Mouse (Mus musculus) limb, embryonic 12.5 days (tissue): Measurements from ENCODE around the gene Zfp777. TPM values are rescaled to one million over a fixed set of nuclear protein-coding genes. Genes with fewer than 3 reads are reported as not detected.

Experiments used
- ATAC-seq: fragments of 200-750 bp; cut with Nextera tagmentation; 2 replicates; pipeline ENCODE4 v1.8.0; 2017; ENCODE audit warnings: low read depth, moderate TSS enrichment; ENCODE audit not compliant: insufficient number of reproducible peaks, insufficient read depth, low FRiP score, low TSS enrichment
- H3K27ac ChIP-seq: fragments of 300-500 bp; sonication (generic); 2 replicates; pipeline ENCODE4 v1.5.1; 2016; ENCODE audit warnings: mild to moderate bottlenecking, moderate library complexity
- H3K27me3 ChIP-seq: fragments of 300-500 bp; sonication (generic); 2 replicates; pipeline ENCODE4 v1.6.1; 2016; ENCODE audit warnings: mild to moderate bottlenecking, moderate library complexity
- H3K36me3 ChIP-seq: fragments of 300-500 bp; sonication (generic); 2 replicates; pipeline ENCODE4 v1.6.1; 2016; ENCODE audit warnings: mild to moderate bottlenecking, moderate library complexity
- H3K4me1 ChIP-seq: fragments of 300-500 bp; sonication (generic); replicated peaks from 2 replicates; pipeline ENCODE4 v1.6.1; 2016
- H3K4me2 ChIP-seq: fragments of 300-500 bp; sonication (generic); 2 replicates; pipeline ENCODE4 v1.6.1; 2016; ENCODE audit warnings: mild to moderate bottlenecking, moderate library complexity
- H3K4me3 ChIP-seq: fragments of 300-500 bp; sonication (generic); replicated peaks from 2 replicates; pipeline ENCODE4 v1.5.1; 2016; ENCODE audit warnings: mild to moderate bottlenecking
- H3K9ac ChIP-seq: fragments of 300-500 bp; sonication (generic); replicated peaks from 2 replicates; pipeline ENCODE4 v1.6.1; 2016; ENCODE audit warnings: mild to moderate bottlenecking, moderate library complexity
- H3K9me3 ChIP-seq: fragments of 300-500 bp; sonication (generic); 2 replicates; pipeline ENCODE4 v1.6.1; 2016; ENCODE audit warnings: mild to moderate bottlenecking, moderate library complexity
- WGBS: fragments of 180-500 bp; shearing (Covaris S2); methylation state at CpG from one replicate; pipeline ENCODE4 v1.1.7; 2016; 5-methylcytosine and 5-hydroxymethylcytosine counted together
- polyA plus RNA-seq: library from polyadenylated mRNA; unstranded; fragments of >200 nt; fragmentation: Nextera tagmentation; extraction: Ambion mirVana; gene quantifications from 2 replicates; pipeline ENCODE4 v1.2.1, GENCODE M21; 2016

The Zfp777 gene
- polyA plus RNA-seq, 1 experiment from 2014 or later = 10.8 TPM

- no peak for ATAC-seq
- Histone ChIP-seq H3K27me3 (no peaks in the 10 kb centered on the region), H3K27ac (no peak overlapping the region), H3K4me3 (no peak overlapping the region), H3K9ac (no peak overlapping the region), H3K36me3 (peaks cover 84% of the 10 kb centered on the region), H3K4me2 (no peak overlapping the region), H3K4me1 (no peaks in the 10 kb centered on the region), H3K9me3 (no peaks in the 10 kb centered on the region)
- WGBS = 92% methylated on average over 14 of the region's 14 CpGs
Observed at GRCm38 (mm10) chr6:48064451-48064850, 15.7 kb upstream of the Zfp777 start.

- Histone ChIP-seq H3K4me1 (no peaks in the 10 kb centered on the region), H3K9ac (no peak overlapping the region), H3K27ac (no peak overlapping the region), H3K4me3 (no peak overlapping the region), H3K4me2 (no peak overlapping the region), H3K9me3 (no peaks in the 10 kb centered on the region), H3K36me3 (peaks cover 82% of the 10 kb centered on the region), H3K27me3 (no peaks in the 10 kb centered on the region)
- 89% methylated on average over 28 of the region's 28 CpGs for WGBS
- ATAC-seq = peak; percentile 31; the same call in 1 of the 2 replicates
Observed at GRCm38 (mm10) chr6:48063940-48064339, 15.2 kb upstream of the Zfp777 start.

GRCm38 (mm10) chr6:48060895-48061294, 12.2 kb upstream of the Zfp777 start:
- no peak for ATAC-seq
- Histone ChIP-seq H3K27ac (no peak overlapping the region), H3K4me2 (no peak overlapping the region), H3K27me3 (no peaks in the 10 kb centered on the region), H3K4me1 (no peaks in the 10 kb centered on the region), H3K36me3 (peaks cover 51% of the 10 kb centered on the region), H3K9me3 (no peaks in the 10 kb centered on the region), H3K9ac (no peak overlapping the region), H3K4me3 (no peak overlapping the region)
- WGBS = 89% methylated on average over 1 of the region's 1 CpGs

DNA sequence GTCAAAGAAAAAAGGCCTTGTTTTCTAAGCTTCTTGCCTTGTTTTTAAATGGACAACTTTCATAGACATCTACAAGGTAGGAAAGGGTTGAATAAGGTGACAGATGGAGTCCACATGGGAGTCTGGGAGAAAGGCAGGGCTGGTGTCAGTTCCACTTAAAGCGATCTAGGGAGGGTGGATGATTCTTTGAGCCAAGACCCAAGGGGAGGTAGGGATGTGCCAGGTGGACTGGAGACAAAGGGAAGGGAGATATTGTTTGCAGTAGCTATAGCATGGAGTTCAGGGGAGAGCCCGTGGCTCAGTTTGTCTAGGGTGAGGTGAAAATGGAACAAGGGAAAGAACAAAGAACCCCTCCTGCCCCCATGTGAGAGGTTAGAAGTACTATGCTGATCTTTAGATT, 11.7 kb upstream of the Zfp777 start:
- Histone ChIP-seq H3K36me3 (peaks cover 46% of the 10 kb centered on the region), H3K27ac (no peak overlapping the region), H3K9ac (no peak overlapping the region), H3K9me3 (no peaks in the 10 kb centered on the region), H3K4me3 (no peak overlapping the region), H3K4me2 (no peak overlapping the region), H3K27me3 (no peaks in the 10 kb centered on the region), H3K4me1 (no peaks in the 10 kb centered on the region)
- no peak for ATAC-seq
- 83% methylated on average over 2 of the region's 2 CpGs for WGBS

GRCm38 (mm10) chr6:48052136-48052535, 3.4 kb upstream of the Zfp777 start:
- H3K9me3 ChIP-seq = no peaks in the 10 kb centered on the region
- peaks cover 3% of the 10 kb centered on the region for H3K4me1 ChIP-seq
- no peak for ATAC-seq
- H3K27ac ChIP-seq = no peak overlapping the region
- no peaks in the 10 kb centered on the region for H3K27me3 ChIP-seq
- H3K4me2 ChIP-seq = no peak overlapping the region
- 93% methylated on average over 6 of the region's 6 CpGs for WGBS
- H3K36me3 ChIP-seq = no peaks in the 10 kb centered on the region
- no peak overlapping the region for H3K4me3 ChIP-seq
- no peak overlapping the region for H3K9ac ChIP-seq

DNA sequence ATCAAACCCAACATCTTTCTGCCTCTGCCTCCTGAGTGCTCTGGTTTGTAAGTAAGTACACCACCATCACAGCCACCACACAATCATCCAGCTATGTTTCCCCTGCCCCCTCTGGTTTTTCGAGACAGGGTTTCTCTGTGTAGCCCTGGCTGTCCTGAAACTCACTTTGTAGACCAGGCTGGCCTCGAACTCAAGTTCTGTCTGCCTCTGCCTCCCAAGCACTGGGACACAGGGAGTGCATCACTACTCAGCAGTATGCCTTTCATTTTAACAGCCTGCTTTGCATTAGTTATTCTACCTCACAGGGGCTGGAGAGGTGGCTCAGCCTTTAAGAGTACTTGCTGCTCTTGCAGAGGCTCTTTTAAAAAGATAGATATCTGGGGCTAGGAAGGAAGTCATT, 3.0 kb upstream of the Zfp777 start:
- Histone ChIP-seq H3K4me2 (no peak overlapping the region), H3K4me1 (peaks cover 8% of the 10 kb centered on the region), H3K4me3 (no peak overlapping the region), H3K9me3 (no peaks in the 10 kb centered on the region), H3K27ac (no peak overlapping the region), H3K36me3 (no peaks in the 10 kb centered on the region), H3K27me3 (no peaks in the 10 kb centered on the region), H3K9ac (no peak overlapping the region)
- WGBS = 84% methylated on average over 2 of the region's 2 CpGs
- ATAC-seq = no peak

GRCm38 (mm10) chr6:48049273-48050065, 758 bp upstream of the Zfp777 start:
- peak overlapping the region; percentile 64 for H3K4me2 ChIP-seq
- peaks cover 9% of the 10 kb centered on the region for H3K4me1 ChIP-seq
- no peaks in the 10 kb centered on the region for H3K9me3 ChIP-seq
- peaks cover 7% of the 10 kb centered on the region for H3K36me3 ChIP-seq
- no peaks in the 10 kb centered on the region for H3K27me3 ChIP-seq
- 61% methylated on average over 9 of the region's 9 CpGs for WGBS
- H3K27ac ChIP-seq = no peak overlapping the region; the same call in 1 of the 2 replicates
- no peak for ATAC-seq
- H3K4me3 ChIP-seq = peak overlapping the region; percentile 85
- peak overlapping the region; percentile 84; the same call in 1 of the 2 replicates for H3K9ac ChIP-seq

GRCm38 (mm10) chr6:48047450-48048351, 1.0 kb downstream of the Zfp777 start:
- Histone ChIP-seq H3K4me1 (peaks cover 9% of the 10 kb centered on the region), H3K36me3 (peaks cover 24% of the 10 kb centered on the region), H3K9ac (peak overlapping the region; percentile 84), H3K4me2 (peak overlapping the region; percentile 86), H3K27ac (peak overlapping the region; percentile 92; the same call in 1 of the 2 replicates), H3K4me3 (peak overlapping the region; percentile 85), H3K9me3 (no peaks in the 10 kb centered on the region), H3K27me3 (no peaks in the 10 kb centered on the region)
- under 1% methylated on average over 117 of the region's 150 CpGs for WGBS
- peak; percentile 60 for ATAC-seq

- Histone ChIP-seq H3K4me1 (peaks cover 9% of the 10 kb centered on the region), H3K27ac (no peak overlapping the region), H3K27me3 (no peaks in the 10 kb centered on the region), H3K4me3 (peak overlapping the region; percentile 85), H3K36me3 (peaks cover 29% of the 10 kb centered on the region), H3K9me3 (no peaks in the 10 kb centered on the region), H3K4me2 (peak overlapping the region; percentile 86), H3K9ac (peak overlapping the region; percentile 80)
- ATAC-seq = peak; percentile 66; the same call in 1 of the 2 replicates
- WGBS = 8% methylated on average over 12 of the region's 12 CpGs
Observed at GRCm38 (mm10) chr6:48047114-48047449, 1.6 kb downstream of the Zfp777 start.

- no peak for ATAC-seq
- Histone ChIP-seq H3K9me3 (no peaks in the 10 kb centered on the region), H3K4me3 (no peak overlapping the region), H3K9ac (no peak overlapping the region), H3K27ac (no peak overlapping the region), H3K27me3 (no peaks in the 10 kb centered on the region), H3K4me1 (no peaks in the 10 kb centered on the region), H3K36me3 (peaks cover 94% of the 10 kb centered on the region), H3K4me2 (no peak overlapping the region)
Observed at GRCm38 (mm10) chr6:48032661-48033060, 16.1 kb downstream of the Zfp777 start.

DNA sequence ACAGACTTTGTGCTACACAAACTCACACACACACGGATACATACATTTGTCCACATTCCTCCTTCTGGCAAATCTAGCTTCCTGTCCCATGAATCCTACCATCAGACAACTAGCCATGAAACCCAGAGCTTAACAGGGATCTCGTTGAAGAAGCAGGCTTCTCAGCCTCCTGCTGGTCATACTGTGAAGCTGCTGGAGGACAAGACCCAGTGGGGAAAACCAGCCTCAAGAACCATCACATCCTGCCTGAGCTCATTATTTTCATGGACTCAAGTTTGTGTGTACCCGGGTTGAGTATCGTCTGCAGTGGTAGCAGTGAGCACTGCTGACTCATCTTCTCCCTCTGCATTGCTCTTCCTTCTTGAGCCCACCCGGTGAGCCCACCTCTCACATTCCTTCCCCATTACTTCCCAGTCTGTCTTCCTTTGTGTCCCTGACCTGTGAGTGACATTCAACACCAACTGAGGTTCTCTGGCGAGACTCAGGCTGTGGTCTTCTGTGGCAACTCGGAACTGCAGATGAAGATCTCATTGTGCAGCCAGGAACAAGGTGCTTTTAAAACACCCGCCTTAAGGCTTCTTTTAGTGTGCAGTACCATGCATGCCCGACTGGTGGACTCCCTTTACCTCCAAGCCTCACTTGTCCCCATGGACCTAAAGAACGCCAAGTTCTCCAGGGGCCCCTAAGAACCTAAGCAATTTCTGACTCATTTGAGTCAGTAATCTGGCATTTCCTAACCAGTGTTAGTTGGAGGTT, 22.6 kb downstream of the Zfp777 start:
- Histone ChIP-seq H3K4me2 (no peak overlapping the region), H3K27ac (no peak overlapping the region), H3K27me3 (no peaks in the 10 kb centered on the region), H3K4me3 (no peak overlapping the region), H3K9me3 (peaks cover 29% of the 10 kb centered on the region), H3K9ac (no peak overlapping the region), H3K36me3 (peaks cover 87% of the 10 kb centered on the region), H3K4me1 (no peaks in the 10 kb centered on the region)
- ATAC-seq = no peak
- 88% methylated on average over 10 of the region's 10 CpGs for WGBS
